Mouse (Mus musculus): Measurements from ENCODE around the gene Cltc. TPM values are rescaled to one million over a fixed set of nuclear protein-coding genes. Genes with fewer than 3 reads are reported as not detected.

The Cltc gene
- polyA plus RNA-seq, 1 experiment: 70.7 TPM

DNA sequence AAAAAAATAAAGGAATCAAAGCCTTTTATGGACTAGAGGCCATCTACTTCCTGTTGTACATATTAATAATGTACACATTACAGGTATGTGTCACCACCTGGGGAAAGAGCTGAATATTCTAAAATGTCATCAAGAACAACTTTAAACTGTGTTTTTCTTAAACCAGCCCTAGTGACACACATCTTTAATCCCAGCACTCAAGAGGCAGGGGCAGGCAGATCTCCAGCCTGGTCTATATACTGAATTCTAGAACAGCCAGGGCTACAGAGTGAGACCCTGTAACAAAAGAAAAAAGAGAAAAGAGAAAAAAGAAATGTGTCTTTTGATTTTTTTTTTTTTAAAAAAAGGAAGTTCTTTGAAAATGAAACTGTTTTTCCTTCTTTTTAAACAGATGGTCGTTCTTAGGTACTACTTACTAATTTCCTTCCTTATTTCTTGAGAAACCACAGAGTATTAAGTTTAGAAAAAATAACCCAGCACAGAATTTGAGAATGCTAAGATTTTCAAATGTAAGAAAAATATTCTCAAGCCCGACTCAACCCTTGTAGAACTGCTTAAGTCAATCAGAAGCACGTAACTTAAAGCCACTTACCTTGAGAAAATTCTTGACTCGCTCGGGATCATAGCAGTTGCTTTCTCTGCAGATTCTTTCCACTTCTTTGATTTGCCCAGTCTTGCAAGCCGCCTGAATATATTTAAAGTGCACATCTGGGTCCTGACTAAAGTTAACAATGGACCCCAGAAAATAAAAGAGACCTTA is 39.9 kb downstream of the Cltc start:
- Histone ChIP-seq H3K4me1 (replicated peaks; ENCODE audit: control insufficient read depth, insufficient read depth, low read length) (no peaks in the 10 kb centered on the region), H3K4me3 (ENCODE audit: control insufficient read depth, insufficient read depth, low read length) (no peak overlapping the region), H3K36me3 (ENCODE audit: control insufficient read depth, insufficient read depth, low read length) (peaks cover 72% of the 10 kb centered on the region), H3K27ac (ENCODE audit: control insufficient read depth, insufficient read depth, low read length) (no peak overlapping the region), H3K27me3 (ENCODE audit: control insufficient read depth, insufficient read depth, low read length) (no peaks in the 10 kb centered on the region)
- WGBS: 8% methylated on average over 6 of the region's 6 CpGs
- DNase-seq: no peak
- TF ChIP-seq POLR2A (IDR thresholded peaks at IDR 0.05; ENCODE audit: control insufficient read depth, extremely low read depth, insufficient read depth, low read length, poor library complexity) (no peak), CTCF (IDR thresholded peaks at IDR 0.05; ENCODE audit: borderline replicate concordance, control insufficient read depth, extremely low read depth, insufficient read depth, low read length, poor library complexity) (no peak)

DNA sequence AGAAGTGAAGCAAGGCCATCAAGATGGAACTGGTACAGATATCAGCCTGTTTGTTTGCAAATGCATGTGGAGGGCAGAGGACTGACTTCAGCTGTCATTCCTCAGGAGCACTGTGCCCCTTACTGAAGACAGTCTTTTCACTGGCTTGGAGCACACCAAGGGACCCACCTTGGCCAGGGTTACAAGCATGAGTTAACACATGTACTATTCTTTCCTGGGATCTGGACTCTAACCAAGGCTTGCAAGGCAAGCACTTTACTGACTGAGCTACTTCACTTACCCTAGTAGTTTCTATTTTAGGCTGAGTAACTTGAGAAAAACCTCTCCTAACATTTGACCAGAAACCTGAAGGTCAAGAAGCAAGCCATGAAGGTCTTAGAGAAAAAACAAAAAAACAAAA is 42.8 kb downstream of the Cltc start:
- Histone ChIP-seq H3K4me3 (ENCODE audit: control insufficient read depth, insufficient read depth, low read length) (no peak overlapping the region), H3K27ac (ENCODE audit: control insufficient read depth, insufficient read depth, low read length) (no peak overlapping the region), H3K4me1 (replicated peaks; ENCODE audit: control insufficient read depth, insufficient read depth, low read length) (no peaks in the 10 kb centered on the region), H3K27me3 (ENCODE audit: control insufficient read depth, insufficient read depth, low read length) (no peaks in the 10 kb centered on the region), H3K36me3 (ENCODE audit: control insufficient read depth, insufficient read depth, low read length) (peaks cover 66% of the 10 kb centered on the region)
- TF ChIP-seq POLR2A (IDR thresholded peaks at IDR 0.05; ENCODE audit: control insufficient read depth, extremely low read depth, insufficient read depth, low read length, poor library complexity) (no peak), CTCF (IDR thresholded peaks at IDR 0.05; ENCODE audit: borderline replicate concordance, control insufficient read depth, extremely low read depth, insufficient read depth, low read length, poor library complexity) (no peak)
- DNase-seq: no peak

DNA sequence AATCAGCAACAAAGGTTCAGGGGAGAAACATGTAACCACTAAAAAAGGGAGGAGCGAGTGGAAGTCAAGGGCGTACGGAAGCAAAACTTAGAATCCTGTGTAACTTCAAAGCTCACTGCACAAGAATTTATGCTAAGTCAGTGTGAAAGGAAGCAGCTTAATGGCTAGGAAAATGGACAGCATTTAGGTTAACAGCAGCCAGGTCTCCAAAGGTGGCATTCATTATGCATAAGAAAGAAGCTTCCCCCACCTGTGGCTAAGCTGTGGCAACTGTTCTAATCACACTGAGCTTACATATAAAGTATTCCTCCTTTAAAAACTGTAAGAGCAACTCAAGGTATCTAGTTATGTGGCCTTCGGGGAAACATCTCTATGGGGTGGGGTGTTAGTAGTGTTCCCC is 56.2 kb downstream of the Cltc start:
- no peak overlapping the region for H3K27ac ChIP-seq (ENCODE audit: control insufficient read depth, insufficient read depth, low read length)
- H3K4me3 ChIP-seq (ENCODE audit: control insufficient read depth, insufficient read depth, low read length): no peak overlapping the region
- H3K4me1 ChIP-seq (replicated peaks; ENCODE audit: control insufficient read depth, insufficient read depth, low read length): no peaks in the 10 kb centered on the region
- DNase-seq: no peak
- TF ChIP-seq CTCF (IDR thresholded peaks at IDR 0.05; ENCODE audit: borderline replicate concordance, control insufficient read depth, extremely low read depth, insufficient read depth, low read length, poor library complexity) (no peak), POLR2A (IDR thresholded peaks at IDR 0.05; ENCODE audit: control insufficient read depth, extremely low read depth, insufficient read depth, low read length, poor library complexity) (no peak)
- WGBS: 96% methylated on average over 4 of the region's 4 CpGs
- peaks cover 97% of the 10 kb centered on the region for H3K36me3 ChIP-seq (ENCODE audit: control insufficient read depth, insufficient read depth, low read length)
- no peaks in the 10 kb centered on the region for H3K27me3 ChIP-seq (ENCODE audit: control insufficient read depth, insufficient read depth, low read length)

DNA sequence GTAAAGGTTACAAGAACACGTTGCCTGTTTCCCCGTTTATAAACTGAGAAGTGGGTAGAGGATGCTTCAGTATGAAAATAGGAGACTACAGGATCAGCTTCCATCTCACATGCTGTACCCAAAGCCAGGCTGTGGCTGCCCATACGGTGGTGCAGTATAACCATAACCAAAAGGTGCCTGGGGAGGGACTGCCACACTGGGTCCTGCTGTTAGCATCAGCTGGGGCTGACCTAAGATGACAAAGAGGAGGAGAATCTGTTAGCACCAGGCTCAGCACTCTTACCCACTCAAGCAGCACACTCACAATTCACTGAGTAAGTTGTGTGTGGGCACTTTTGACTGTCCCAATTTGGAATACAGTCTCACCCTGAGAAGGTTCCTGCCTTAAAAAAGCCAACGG is 61.9 kb downstream of the Cltc start:
- TF ChIP-seq CTCF (IDR thresholded peaks at IDR 0.05; ENCODE audit: borderline replicate concordance, control insufficient read depth, extremely low read depth, insufficient read depth, low read length, poor library complexity) (no peak), POLR2A (IDR thresholded peaks at IDR 0.05; ENCODE audit: control insufficient read depth, extremely low read depth, insufficient read depth, low read length, poor library complexity) (no peak)
- H3K27ac ChIP-seq (ENCODE audit: control insufficient read depth, insufficient read depth, low read length): no peak overlapping the region
- 95% methylated on average over 4 of the region's 4 CpGs for WGBS
- no peaks in the 10 kb centered on the region for H3K4me1 ChIP-seq (replicated peaks; ENCODE audit: control insufficient read depth, insufficient read depth, low read length)
- no peaks in the 10 kb centered on the region for H3K27me3 ChIP-seq (ENCODE audit: control insufficient read depth, insufficient read depth, low read length)
- no peak for DNase-seq
- no peak overlapping the region for H3K4me3 ChIP-seq (ENCODE audit: control insufficient read depth, insufficient read depth, low read length)
- H3K36me3 ChIP-seq (ENCODE audit: control insufficient read depth, insufficient read depth, low read length): peaks cover 91% of the 10 kb centered on the region

DNA sequence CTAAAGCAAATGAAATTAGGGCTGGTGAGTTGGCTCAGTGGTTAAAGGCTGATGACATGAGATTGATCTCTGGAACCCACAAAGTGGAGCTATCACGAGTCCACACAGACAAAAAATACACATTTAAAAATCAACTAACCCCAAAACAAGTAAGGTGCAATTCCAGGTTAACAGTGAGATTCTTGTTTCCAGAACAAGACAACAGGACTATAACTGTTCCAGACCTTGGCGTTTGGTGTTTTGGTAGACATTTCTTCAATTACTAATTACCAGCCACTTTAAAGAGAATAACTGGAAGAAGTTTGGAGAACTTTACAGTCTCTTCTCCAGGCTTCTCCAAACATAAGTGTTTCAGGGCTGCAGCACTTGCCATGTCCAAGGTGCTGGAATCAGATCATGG is 64.8 kb downstream of the Cltc start:
- Histone ChIP-seq H3K4me1 (replicated peaks; ENCODE audit: control insufficient read depth, insufficient read depth, low read length) (no peaks in the 10 kb centered on the region), H3K27me3 (ENCODE audit: control insufficient read depth, insufficient read depth, low read length) (no peaks in the 10 kb centered on the region), H3K27ac (ENCODE audit: control insufficient read depth, insufficient read depth, low read length) (no peak overlapping the region), H3K36me3 (ENCODE audit: control insufficient read depth, insufficient read depth, low read length) (peaks cover 65% of the 10 kb centered on the region), H3K4me3 (ENCODE audit: control insufficient read depth, insufficient read depth, low read length) (no peak overlapping the region)
- no peak for DNase-seq
- TF ChIP-seq POLR2A (IDR thresholded peaks at IDR 0.05; ENCODE audit: control insufficient read depth, extremely low read depth, insufficient read depth, low read length, poor library complexity) (no peak), CTCF (IDR thresholded peaks at IDR 0.05; ENCODE audit: borderline replicate concordance, control insufficient read depth, extremely low read depth, insufficient read depth, low read length, poor library complexity) (no peak)
- WGBS: 88% methylated on average over 2 of the region's 2 CpGs

DNA sequence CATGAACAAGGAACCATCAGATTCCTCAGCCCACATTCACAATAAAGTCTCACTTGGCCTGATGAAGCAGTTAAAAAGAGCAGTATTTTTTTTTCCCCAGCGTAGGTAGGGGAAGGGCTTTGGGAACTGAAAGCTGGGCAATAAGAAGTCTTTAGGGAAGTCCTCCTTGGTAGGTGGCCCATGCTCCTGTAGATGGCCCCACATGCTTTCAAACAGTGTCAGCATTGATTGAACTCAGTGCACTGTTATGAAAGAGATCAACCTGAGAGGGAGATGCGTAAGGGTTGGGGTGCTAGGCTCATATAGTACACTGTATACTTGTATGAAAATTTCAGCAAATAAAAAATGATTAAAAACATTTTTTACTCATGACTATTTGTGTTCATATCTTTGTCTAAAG is 65.4 kb downstream of the Cltc start:
- Histone ChIP-seq H3K4me3 (ENCODE audit: control insufficient read depth, insufficient read depth, low read length) (no peak overlapping the region), H3K27me3 (ENCODE audit: control insufficient read depth, insufficient read depth, low read length) (no peaks in the 10 kb centered on the region), H3K4me1 (replicated peaks; ENCODE audit: control insufficient read depth, insufficient read depth, low read length) (no peaks in the 10 kb centered on the region), H3K36me3 (ENCODE audit: control insufficient read depth, insufficient read depth, low read length) (peaks cover 59% of the 10 kb centered on the region), H3K27ac (ENCODE audit: control insufficient read depth, insufficient read depth, low read length) (no peak overlapping the region)
- no peak for TF ChIP-seq POLR2A (IDR thresholded peaks at IDR 0.05; ENCODE audit: control insufficient read depth, extremely low read depth, insufficient read depth, low read length, poor library complexity)
- TF ChIP-seq CTCF (IDR thresholded peaks at IDR 0.05; ENCODE audit: borderline replicate concordance, control insufficient read depth, extremely low read depth, insufficient read depth, low read length, poor library complexity): no peak
- 90% methylated on average over 2 of the region's 2 CpGs for WGBS
- no peak for DNase-seq

DNA sequence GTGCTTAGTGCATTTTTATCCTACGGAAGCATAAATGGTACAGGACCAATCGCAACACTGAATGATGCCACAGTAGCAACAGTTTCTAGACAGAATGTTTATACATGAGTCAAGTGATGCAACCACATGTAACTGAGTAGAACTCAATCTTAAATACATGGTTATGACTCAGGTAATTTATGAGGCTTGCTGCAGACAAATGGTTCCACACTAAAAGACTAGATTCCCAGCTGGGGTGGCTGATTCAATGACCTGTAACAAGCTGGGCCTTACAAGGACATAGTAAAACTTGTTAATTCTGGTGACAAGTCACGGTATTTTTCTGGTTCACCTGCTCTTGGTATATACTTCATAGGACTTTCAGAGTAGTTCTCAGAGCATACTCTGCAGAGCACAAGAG is 65.9 kb downstream of the Cltc start:
- TF ChIP-seq POLR2A (IDR thresholded peaks at IDR 0.05; ENCODE audit: control insufficient read depth, extremely low read depth, insufficient read depth, low read length, poor library complexity): no peak
- no peak for TF ChIP-seq CTCF (IDR thresholded peaks at IDR 0.05; ENCODE audit: borderline replicate concordance, control insufficient read depth, extremely low read depth, insufficient read depth, low read length, poor library complexity)
- H3K27ac ChIP-seq (ENCODE audit: control insufficient read depth, insufficient read depth, low read length): no peak overlapping the region
- H3K36me3 ChIP-seq (ENCODE audit: control insufficient read depth, insufficient read depth, low read length): peaks cover 54% of the 10 kb centered on the region
- H3K27me3 ChIP-seq (ENCODE audit: control insufficient read depth, insufficient read depth, low read length): no peaks in the 10 kb centered on the region
- 98% methylated on average over 3 of the region's 3 CpGs for WGBS
- no peak overlapping the region for H3K4me3 ChIP-seq (ENCODE audit: control insufficient read depth, insufficient read depth, low read length)
- DNase-seq: no peak
- H3K4me1 ChIP-seq (replicated peaks; ENCODE audit: control insufficient read depth, insufficient read depth, low read length): no peaks in the 10 kb centered on the region
